Mouse (Mus musculus): Measurements from ENCODE around the gene Ly6g6f. TPM values are rescaled to one million over a fixed set of nuclear protein-coding genes. Genes with fewer than 3 reads are reported as not detected.

The Ly6g6f gene
- polyA plus RNA-seq, 1 experiment = 1.3 TPM

DNA sequence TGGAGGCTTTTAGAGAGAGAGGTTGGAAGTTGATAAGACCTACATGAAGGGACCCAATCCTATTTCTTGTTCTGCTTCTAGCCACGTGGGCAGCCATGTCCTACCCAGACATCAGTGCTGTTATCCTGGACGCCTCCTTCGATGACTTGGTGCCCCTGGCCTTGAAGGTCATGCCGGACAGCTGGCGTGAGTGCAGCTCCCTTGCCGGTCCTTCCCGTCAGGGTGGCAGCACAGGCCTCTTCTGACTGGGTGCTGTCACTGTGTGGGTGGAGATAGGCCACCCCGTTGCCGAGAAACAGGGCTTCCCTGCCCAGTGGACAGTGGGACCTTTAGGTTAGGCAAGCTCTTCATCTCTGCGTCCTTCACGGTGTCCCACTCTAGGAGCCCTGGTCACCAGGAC is 15.8 kb upstream of the Ly6g6f start:
- 97% methylated on average over 11 of the region's 11 CpGs for WGBS
- Histone ChIP-seq H3K36me3 (ENCODE audit: control insufficient read depth, insufficient read depth, low read length) (peaks cover 55% of the 10 kb centered on the region), H3K27ac (ENCODE audit: control insufficient read depth, insufficient read depth, low read length) (no peak overlapping the region), H3K4me3 (ENCODE audit: control insufficient read depth, insufficient read depth, low read length) (no peak overlapping the region), H3K27me3 (ENCODE audit: control insufficient read depth, insufficient read depth, low read length) (no peaks in the 10 kb centered on the region), H3K4me1 (replicated peaks; ENCODE audit: control insufficient read depth, insufficient read depth, low read length) (peaks cover 2% of the 10 kb centered on the region; the same call in 1 of the 2 replicates)
- TF ChIP-seq POLR2A (IDR thresholded peaks at IDR 0.05; ENCODE audit: control insufficient read depth, extremely low read depth, insufficient read depth, low read length, poor library complexity) = no peak
- no peak for DNase-seq

DNA sequence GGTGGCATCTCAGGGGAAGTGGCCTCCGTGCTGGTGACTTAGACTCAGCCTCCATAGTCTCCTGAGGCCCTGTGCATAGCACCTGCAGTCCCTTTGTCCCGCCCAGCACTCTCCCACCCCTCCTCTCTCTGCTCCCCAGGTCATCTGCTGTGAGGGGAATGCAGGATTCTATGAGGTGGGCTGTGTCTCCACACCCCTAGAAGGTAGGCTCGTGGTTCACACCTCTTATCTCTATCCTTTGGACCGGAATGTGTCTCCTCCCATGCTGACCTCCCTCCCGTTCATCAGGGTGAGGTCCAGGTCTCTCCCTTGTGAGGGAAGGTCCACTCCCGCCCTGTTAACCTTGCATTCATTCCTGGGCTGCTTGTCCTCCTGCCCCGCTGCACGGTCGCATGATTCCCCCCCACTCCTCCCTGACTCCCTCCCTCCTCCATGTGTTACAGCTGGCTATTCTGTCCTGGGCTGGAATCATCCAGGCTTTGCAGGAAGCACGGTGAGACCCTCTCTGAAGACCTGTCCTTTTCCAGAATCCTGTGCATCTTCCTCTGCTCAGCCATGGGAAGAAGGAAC is 14.9 kb upstream of the Ly6g6f start:
- no peak for TF ChIP-seq CTCF (IDR thresholded peaks at IDR 0.05; ENCODE audit: borderline replicate concordance, control insufficient read depth, extremely low read depth, insufficient read depth, low read length, poor library complexity)
- TF ChIP-seq POLR2A (IDR thresholded peaks at IDR 0.05; ENCODE audit: control insufficient read depth, extremely low read depth, insufficient read depth, low read length, poor library complexity) = no peak
- no peak overlapping the region for H3K4me3 ChIP-seq (ENCODE audit: control insufficient read depth, insufficient read depth, low read length)
- WGBS = 96% methylated on average over 10 of the region's 10 CpGs
- H3K27me3 ChIP-seq (ENCODE audit: control insufficient read depth, insufficient read depth, low read length) = no peaks in the 10 kb centered on the region
- H3K36me3 ChIP-seq (ENCODE audit: control insufficient read depth, insufficient read depth, low read length) = peaks cover 57% of the 10 kb centered on the region
- DNase-seq = no peak
- no peaks in the 10 kb centered on the region for H3K4me1 ChIP-seq (replicated peaks; ENCODE audit: control insufficient read depth, insufficient read depth, low read length)
- H3K27ac ChIP-seq (ENCODE audit: control insufficient read depth, insufficient read depth, low read length) = no peak overlapping the region

DNA sequence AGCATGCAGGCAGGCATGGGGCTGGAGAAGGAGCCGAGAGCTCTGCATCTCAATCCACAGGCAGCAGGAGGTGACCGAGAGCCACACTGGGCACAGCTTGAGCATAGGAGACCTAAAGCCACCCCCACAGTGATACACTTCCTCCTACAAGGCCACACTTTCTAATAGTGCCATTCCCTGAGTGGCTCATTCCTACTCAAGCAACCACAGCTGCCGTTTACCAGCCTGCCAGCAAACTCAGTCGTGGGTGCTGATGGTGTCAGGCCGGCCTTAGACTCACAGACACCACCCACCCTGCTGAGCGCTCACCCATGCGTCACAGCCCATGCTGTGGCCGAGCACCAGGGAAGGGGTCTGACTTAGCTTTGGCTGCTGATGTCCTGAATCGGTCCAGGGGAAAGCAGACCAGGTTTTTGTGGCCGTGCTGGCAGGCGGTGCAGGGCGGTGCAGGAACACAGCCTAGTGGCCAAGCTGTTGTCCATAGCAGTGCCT is 11.8 kb upstream of the Ly6g6f start:
- H3K36me3 ChIP-seq (ENCODE audit: control insufficient read depth, insufficient read depth, low read length) = peaks cover 63% of the 10 kb centered on the region
- H3K4me3 ChIP-seq (ENCODE audit: control insufficient read depth, insufficient read depth, low read length) = no peak overlapping the region
- DNase-seq = peak; percentile 25
- no peaks in the 10 kb centered on the region for H3K4me1 ChIP-seq (replicated peaks; ENCODE audit: control insufficient read depth, insufficient read depth, low read length)
- no peak overlapping the region for H3K27ac ChIP-seq (ENCODE audit: control insufficient read depth, insufficient read depth, low read length)
- H3K27me3 ChIP-seq (ENCODE audit: control insufficient read depth, insufficient read depth, low read length) = no peaks in the 10 kb centered on the region
- WGBS = 97% methylated on average over 12 of the region's 12 CpGs
- TF ChIP-seq CTCF (IDR thresholded peaks at IDR 0.05; ENCODE audit: borderline replicate concordance, control insufficient read depth, extremely low read depth, insufficient read depth, low read length, poor library complexity) = no peak
- no peak for TF ChIP-seq POLR2A (IDR thresholded peaks at IDR 0.05; ENCODE audit: control insufficient read depth, extremely low read depth, insufficient read depth, low read length, poor library complexity)

DNA sequence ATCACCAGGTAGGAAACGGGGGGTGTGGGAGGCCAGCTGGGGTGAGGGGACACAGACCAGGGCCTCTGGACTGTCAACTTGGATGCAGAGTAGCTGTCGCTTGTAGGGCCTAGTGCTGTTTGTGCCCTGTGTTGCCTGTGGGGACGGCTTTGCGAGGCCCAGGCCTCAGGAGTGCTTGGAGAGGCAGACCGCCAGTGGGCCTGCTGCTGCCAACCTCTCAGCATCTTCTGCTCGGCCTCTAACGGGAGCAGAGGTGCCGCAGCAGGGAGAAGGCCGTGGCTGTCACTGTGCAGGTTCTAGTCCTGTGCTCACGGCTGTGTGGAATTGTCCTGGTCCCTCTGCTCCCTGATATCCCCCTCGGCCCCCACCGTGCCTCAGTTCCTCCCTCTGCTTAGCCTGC is 11.2 kb upstream of the Ly6g6f start:
- Histone ChIP-seq H3K27me3 (ENCODE audit: control insufficient read depth, insufficient read depth, low read length) (no peaks in the 10 kb centered on the region), H3K36me3 (ENCODE audit: control insufficient read depth, insufficient read depth, low read length) (peaks cover 61% of the 10 kb centered on the region), H3K4me1 (replicated peaks; ENCODE audit: control insufficient read depth, insufficient read depth, low read length) (no peaks in the 10 kb centered on the region), H3K4me3 (ENCODE audit: control insufficient read depth, insufficient read depth, low read length) (no peak overlapping the region), H3K27ac (ENCODE audit: control insufficient read depth, insufficient read depth, low read length) (no peak overlapping the region)
- TF ChIP-seq CTCF (IDR thresholded peaks at IDR 0.05; ENCODE audit: borderline replicate concordance, control insufficient read depth, extremely low read depth, insufficient read depth, low read length, poor library complexity) (no peak), POLR2A (IDR thresholded peaks at IDR 0.05; ENCODE audit: control insufficient read depth, extremely low read depth, insufficient read depth, low read length, poor library complexity) (no peak)
- 97% methylated on average over 12 of the region's 12 CpGs for WGBS
- no peak for DNase-seq

DNA sequence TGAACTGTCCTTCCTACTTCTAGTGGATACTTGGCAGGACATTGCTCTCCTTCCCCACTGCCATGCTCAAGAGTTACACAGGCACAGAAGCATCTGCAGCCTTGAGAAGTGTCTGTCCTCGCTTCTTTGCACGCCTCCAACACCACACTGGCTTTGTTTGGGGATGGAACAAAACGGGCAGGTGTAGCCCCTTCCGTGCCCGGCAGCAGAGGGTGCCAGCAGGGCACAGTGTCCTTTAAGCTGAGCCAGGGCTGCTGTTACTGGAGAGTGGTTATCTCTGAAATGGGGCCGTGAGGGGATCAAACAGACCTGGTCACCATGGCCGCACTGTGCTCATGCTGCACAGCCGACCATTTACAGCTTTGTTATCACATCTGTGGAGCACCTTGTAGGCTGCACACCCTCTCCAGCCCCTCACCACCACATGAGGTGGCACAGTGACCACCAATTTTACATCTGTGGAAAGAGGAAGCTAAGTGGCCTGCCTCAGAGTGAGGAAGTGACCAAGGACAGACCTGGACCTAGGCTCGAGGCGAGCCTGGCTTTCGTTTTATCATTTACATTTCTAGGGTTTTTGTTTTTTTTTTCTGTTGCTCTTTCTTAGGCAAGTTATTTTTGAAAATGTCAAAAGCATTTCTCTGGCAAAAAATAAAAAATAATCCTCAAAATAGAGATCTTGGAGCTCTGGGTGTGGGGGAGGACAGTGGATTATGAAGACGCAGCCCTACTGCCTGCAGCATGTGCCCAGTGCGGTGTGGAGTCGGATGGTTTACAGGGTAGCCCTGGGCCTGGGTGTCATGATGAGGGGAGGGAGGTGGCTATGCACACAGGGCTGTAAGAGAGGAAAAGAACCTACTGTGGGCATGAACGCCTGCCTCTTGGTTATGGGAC is 9.3 kb upstream of the Ly6g6f start:
- Histone ChIP-seq H3K36me3 (ENCODE audit: control insufficient read depth, insufficient read depth, low read length) (peaks cover 47% of the 10 kb centered on the region), H3K27me3 (ENCODE audit: control insufficient read depth, insufficient read depth, low read length) (no peaks in the 10 kb centered on the region), H3K4me3 (ENCODE audit: control insufficient read depth, insufficient read depth, low read length) (no peak overlapping the region), H3K27ac (ENCODE audit: control insufficient read depth, insufficient read depth, low read length) (no peak overlapping the region), H3K4me1 (replicated peaks; ENCODE audit: control insufficient read depth, insufficient read depth, low read length) (peaks cover 9% of the 10 kb centered on the region)
- DNase-seq = no peak
- WGBS = 91% methylated on average over 15 of the region's 15 CpGs
- TF ChIP-seq POLR2A (IDR thresholded peaks at IDR 0.05; ENCODE audit: control insufficient read depth, extremely low read depth, insufficient read depth, low read length, poor library complexity) (no peak), CTCF (IDR thresholded peaks at IDR 0.05; ENCODE audit: borderline replicate concordance, control insufficient read depth, extremely low read depth, insufficient read depth, low read length, poor library complexity) (no peak)

DNA sequence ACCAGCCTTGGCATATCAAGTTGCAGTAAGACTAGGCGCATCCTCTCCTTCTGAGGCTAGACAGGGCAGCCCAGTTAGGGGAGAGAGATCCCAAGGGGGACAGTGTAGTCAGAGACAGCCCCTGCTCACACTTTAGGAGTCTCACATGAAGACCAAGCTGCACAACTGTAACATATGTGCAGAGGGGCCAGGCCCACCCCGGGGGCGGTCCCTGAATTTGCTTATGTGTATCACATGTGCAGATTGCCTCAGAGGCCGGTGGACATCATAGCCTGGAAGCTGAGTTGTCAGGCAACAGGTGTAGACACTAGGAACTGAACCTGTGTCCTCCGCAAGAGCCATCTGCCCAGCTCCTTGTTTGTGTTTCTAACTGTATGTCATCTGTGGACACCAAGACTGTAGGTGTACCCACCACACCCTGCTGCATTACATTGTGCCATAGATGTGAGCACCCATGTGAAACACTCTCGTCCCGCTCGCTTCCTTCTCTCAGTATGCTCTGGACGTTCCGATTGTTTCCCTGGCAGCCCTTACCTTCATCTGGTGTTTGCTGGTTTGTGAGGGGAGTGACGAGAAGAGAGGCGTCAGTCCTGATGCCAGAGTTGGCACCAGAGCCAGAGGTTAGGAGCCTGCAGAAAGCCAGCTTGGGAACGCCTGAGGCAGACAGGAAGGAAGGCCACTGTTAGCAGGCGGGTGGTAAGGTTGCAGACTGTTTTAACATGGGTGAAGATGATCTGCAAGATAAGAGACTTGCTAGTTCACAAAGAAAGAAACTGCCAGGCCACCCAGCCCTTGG is 7.2 kb upstream of the Ly6g6f start:
- Histone ChIP-seq H3K4me1 (replicated peaks; ENCODE audit: control insufficient read depth, insufficient read depth, low read length) (peaks cover 9% of the 10 kb centered on the region), H3K27ac (ENCODE audit: control insufficient read depth, insufficient read depth, low read length) (no peak overlapping the region), H3K4me3 (ENCODE audit: control insufficient read depth, insufficient read depth, low read length) (no peak overlapping the region), H3K36me3 (ENCODE audit: control insufficient read depth, insufficient read depth, low read length) (peaks cover 34% of the 10 kb centered on the region), H3K27me3 (ENCODE audit: control insufficient read depth, insufficient read depth, low read length) (no peaks in the 10 kb centered on the region)
- TF ChIP-seq CTCF (IDR thresholded peaks at IDR 0.05; ENCODE audit: borderline replicate concordance, control insufficient read depth, extremely low read depth, insufficient read depth, low read length, poor library complexity) (no peak), POLR2A (IDR thresholded peaks at IDR 0.05; ENCODE audit: control insufficient read depth, extremely low read depth, insufficient read depth, low read length, poor library complexity) (no peak)
- WGBS = 79% methylated on average over 14 of the region's 14 CpGs
- no peak for DNase-seq
